In the genomic region with DNA sequence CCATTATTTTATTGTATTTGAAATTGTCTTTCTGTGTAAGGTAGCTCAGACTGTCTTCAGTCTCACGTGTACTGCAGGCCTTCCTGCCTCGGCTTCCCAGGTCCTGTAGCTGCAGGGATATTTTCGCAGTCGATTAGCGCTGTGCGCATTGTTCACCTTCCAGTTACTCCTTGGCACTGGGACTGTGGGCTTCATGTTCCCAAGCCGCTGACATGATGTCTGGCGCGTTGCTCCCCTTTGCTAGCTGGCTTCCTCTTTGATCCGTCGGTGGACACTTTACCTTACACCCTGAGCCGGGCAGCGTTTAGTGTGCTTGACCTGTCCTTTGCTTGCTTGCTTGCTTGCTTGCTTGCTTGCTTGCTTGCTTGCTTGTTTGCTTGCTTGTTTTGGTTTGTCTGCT, we compare ENCODE assay signal across 12 mouse cellular contexts. TPM values are rescaled to one million over a fixed set of nuclear protein-coding genes. Genes with fewer than 3 reads are reported as not detected.
DNase-seq lines count a peak whose midpoint lies in the region; ATAC-seq and TF ChIP-seq lines count a peak whose summit lies in the region.
"Had no signal": no experiment of that assay in that cellular context is flagged by ENCODE, and none has a peak within 500 bp of the region (broad histone marks: within the 10 kb centered on the region; RNA-seq: fewer than 3 reads in every experiment).

No protein-coding gene starts in this region.

- H3K4me1 ChIP-seq in heart, postnatal 0 days (ENCODE audit: control insufficient read depth, insufficient read depth) = peaks cover 32% of the 10 kb centered on the region
- peaks cover 35% of the 10 kb centered on the region for H3K4me1 ChIP-seq in heart, embryonic 11.5 days (ENCODE audit: control insufficient read depth, insufficient read depth, low read length)
- H3K4me1 ChIP-seq in megakaryocyte, embryonic 14.5 days = peaks cover 100% of the 10 kb centered on the region
- peaks cover 32% of the 10 kb centered on the region for H3K4me1 ChIP-seq in limb, embryonic 12.5 days (replicated peaks)
- H3K4me1 ChIP-seq in intestine, postnatal 0 days (replicated peaks; ENCODE audit: control insufficient read depth, insufficient read depth, low read length) = no peaks in the 10 kb centered on the region; the same call in 1 of the 2 replicates

- H3K4me2 ChIP-seq in heart, postnatal 0 days (ENCODE audit: low read depth, low read length) = no peak overlapping the region
- no peak overlapping the region for H3K4me2 ChIP-seq in heart, embryonic 11.5 days
- no peak overlapping the region for H3K4me2 ChIP-seq in limb, embryonic 12.5 days
- no peak overlapping the region for H3K4me2 ChIP-seq in intestine, postnatal 0 days (replicated peaks; ENCODE audit: low read depth)

- H3K9me3 ChIP-seq in heart, postnatal 0 days (replicated peaks; ENCODE audit: control insufficient read depth, low read length) = no peaks in the 10 kb centered on the region
- no peaks in the 10 kb centered on the region for H3K9me3 ChIP-seq in heart, embryonic 11.5 days (replicated peaks; ENCODE audit: control insufficient read depth, low read length)
- H3K9me3 ChIP-seq in megakaryocyte, embryonic 14.5 days = no peaks in the 10 kb centered on the region
- no peaks in the 10 kb centered on the region for H3K9me3 ChIP-seq in limb, embryonic 12.5 days
- no peaks in the 10 kb centered on the region for H3K9me3 ChIP-seq in intestine, postnatal 0 days (ENCODE audit: control insufficient read depth)

- H3K27me3 ChIP-seq in heart, postnatal 0 days (ENCODE audit: control insufficient read depth, insufficient read depth, low read length) = no peaks in the 10 kb centered on the region
- no peaks in the 10 kb centered on the region for H3K27me3 ChIP-seq in heart, embryonic 11.5 days (ENCODE audit: control insufficient read depth, insufficient read depth, low read length)
- no peaks in the 10 kb centered on the region for H3K27me3 ChIP-seq in megakaryocyte, embryonic 14.5 days (replicated peaks)
- no peaks in the 10 kb centered on the region for H3K27me3 ChIP-seq in limb, embryonic 12.5 days
- no peaks in the 10 kb centered on the region for H3K27me3 ChIP-seq in intestine, postnatal 0 days (replicated peaks; ENCODE audit: control insufficient read depth, insufficient read depth, low read length)

- H3K36me3 ChIP-seq in heart, postnatal 0 days (replicated peaks; ENCODE audit: control insufficient read depth, insufficient read depth, low read length) = no peaks in the 10 kb centered on the region
- H3K36me3 ChIP-seq in heart, embryonic 11.5 days (ENCODE audit: control insufficient read depth, insufficient read depth, low read length) = no peaks in the 10 kb centered on the region
- H3K36me3 ChIP-seq in megakaryocyte, embryonic 14.5 days (replicated peaks; ENCODE audit: low read length) = peaks cover 79% of the 10 kb centered on the region
- H3K36me3 ChIP-seq in limb, embryonic 12.5 days = 0 out of 2 replicates have a peak, but pooled peaks cover 5% of the 10 kb centered on the region
- no peaks in the 10 kb centered on the region for H3K36me3 ChIP-seq in intestine, postnatal 0 days (ENCODE audit: control insufficient read depth, insufficient read depth)

- peak overlapping the region; percentile 23; the same call in 1 of the 2 replicates for H3K27ac ChIP-seq in heart, postnatal 0 days (ENCODE audit: low read depth)
- H3K27ac ChIP-seq in heart, embryonic 11.5 days (ENCODE audit: low read depth, low read length) = no peak overlapping the region
- H3K27ac ChIP-seq in limb, embryonic 12.5 days = 0 out of 2 replicates have a peak overlapping the region, but pooled peaks have one; percentile 29
- no peak overlapping the region for H3K27ac ChIP-seq in intestine, postnatal 0 days (ENCODE audit: low read depth, low read length)

- no peak for ATAC-seq in heart, postnatal 0 days (ENCODE audit: insufficient read depth, low read depth)
- no peak for ATAC-seq in heart, embryonic 11.5 days (replicated peaks; ENCODE audit: insufficient number of reproducible peaks, low FRiP score, low TSS enrichment)
- no peak for ATAC-seq in megakaryocyte, adult 5-6 weeks (ENCODE audit: poor library complexity, severe bottlenecking)
- ATAC-seq in limb, embryonic 12.5 days (ENCODE audit: insufficient number of reproducible peaks, insufficient read depth, low FRiP score, low TSS enrichment, low read depth) = no peak
- no peak for ATAC-seq in intestine, postnatal 0 days
- ATAC-seq: hindbrain, embryonic 16.5 days had no signal

- no peak for DNase-seq in heart, postnatal 0 days (ENCODE audit: low spot score)
- DNase-seq in ovary, postnatal 14 days (ENCODE audit: low spot score) = no peak
- DNase-seq: cerebellum, postnatal 25 days; kidney, postnatal 14 days; spleen, adult 18-20 months had no signal

- no peak overlapping the region for H3K9ac ChIP-seq in heart, postnatal 0 days (replicated peaks; ENCODE audit: low read depth, low read length)
- no peak overlapping the region; the same call in 1 of the 2 replicates for H3K9ac ChIP-seq in heart, embryonic 11.5 days (ENCODE audit: low read depth, low read length)
- H3K9ac ChIP-seq in limb, embryonic 12.5 days (replicated peaks) = no peak overlapping the region
- no peak overlapping the region for H3K9ac ChIP-seq in intestine, postnatal 0 days (ENCODE audit: low read depth, low read length)

- no peak for TF ChIP-seq CTCF in heart, postnatal 0 days (IDR thresholded peaks at IDR 0.05; ENCODE audit: low read depth)
- no peak for TF ChIP-seq CTCF in intestine, postnatal 0 days (IDR thresholded peaks at IDR 0.05; ENCODE audit: low read depth)

- no peak overlapping the region for H3K4me3 ChIP-seq in heart, postnatal 0 days (ENCODE audit: low read depth, low read length)
- no peak overlapping the region for H3K4me3 ChIP-seq in heart, embryonic 11.5 days (ENCODE audit: low read depth, low read length)
- peak overlapping the region; percentile 85 for H3K4me3 ChIP-seq in megakaryocyte, embryonic 14.5 days (replicated peaks)
- no peak overlapping the region for H3K4me3 ChIP-seq in limb, embryonic 12.5 days (replicated peaks)
- H3K4me3 ChIP-seq in intestine, postnatal 0 days (ENCODE audit: low read depth, low read length) = no peak overlapping the region
- H3K4me3 ChIP-seq: erythroblast, embryonic 14.5 days had no signal

- TF ChIP-seq EP300 in heart, postnatal 0 days (IDR thresholded peaks at IDR 0.05; ENCODE audit: low read depth) = no peak

- WGBS in heart, postnatal 0 days = 58% methylated on average over 13 of the region's 13 CpGs
- 74% methylated on average over 13 of the region's 13 CpGs for WGBS in heart, embryonic 11.5 days (ENCODE audit: insufficient replicate concordance)
- 84% methylated on average over 13 of the region's 13 CpGs for WGBS in limb, embryonic 12.5 days
- 86% methylated on average over 13 of the region's 13 CpGs for WGBS in intestine, postnatal 0 days

RNA-seq across cellular contexts. Expression of a gene that starts 16.7 kb away (rescaled TPM):
- 22.0 and 28.8 TPM in 2 replicates for total RNA-seq in heart, postnatal 0 days (2014; rRNA removed; ENCODE audit: low replicate concordance)
- 36.5 and 37.9 TPM in 2 replicates for polyA plus RNA-seq in heart, postnatal 0 days (2015; fragmentation: Nextera tagmentation; extraction: Ambion mirVana)
- polyA plus RNA-seq in heart, embryonic 11.5 days (2014; fragmentation: Nextera tagmentation; extraction: Ambion mirVana) = 43.5 and 46.7 TPM in 2 replicates
- 120 and 139 TPM in 2 replicates for polyA plus RNA-seq in megakaryocyte, embryonic 14.5 days (2012; ENCODE audit: insufficient read depth, low replicate concordance)
- total RNA-seq in megakaryocyte, adult 5-6 weeks (2015) = 49.1 and 54.8 TPM in 2 replicates
- total RNA-seq in megakaryocyte, adult 5-6 weeks (2017) = 145 and 151 TPM in 2 replicates
- 51.7 and 60.1 TPM in 2 replicates for polyA plus RNA-seq in limb, embryonic 12.5 days (2016; fragmentation: Nextera tagmentation; extraction: Ambion mirVana)
- 30.5 and 33.5 TPM in 2 replicates for polyA plus RNA-seq in intestine, postnatal 0 days (2015; fragmentation: Nextera tagmentation; extraction: Ambion mirVana)

Comparison
In these comparisons a context has a peak if more than half of its experiments do, and no peak if none do; other contexts are left out.
1. H3K27ac ChIP-seq: peak in heart, postnatal 0 days (single experiment) and limb, embryonic 12.5 days (single experiment); none in heart, embryonic 11.5 days (single experiment) and intestine, postnatal 0 days (single experiment).